Mouse (Mus musculus): Measurements from ENCODE around the gene Eepd1. TPM values are rescaled to one million over a fixed set of nuclear protein-coding genes. Genes with fewer than 3 reads are reported as not detected.

The Eepd1 gene
- polyA plus RNA-seq (2015; fragmentation: Illumina TruSeq; extraction: RNeasy Lipid Tissue Mini Kit (QIAGEN cat#74804); ENCODE audit: insufficient read depth, low replicate concordance) = 3.4 TPM

GRCm38 (mm10) chr9:25481344-25482095, at the start of gene Eepd1:
TSS of gene Eepd1 (plus strand) at chr9:25481547.

Other genes starting within 250 kb of the Eepd1 start
- 276 TPM for gene Sept7, start 229.1 kb upstream of the Eepd1 start, polyA plus RNA-seq (2015; fragmentation: Illumina TruSeq; extraction: RNeasy Lipid Tissue Mini Kit (QIAGEN cat#74804); ENCODE audit: insufficient read depth, low replicate concordance)

Data from spleen, adult 10 weeks (tissue).